Mouse (Mus musculus) T-helper 1 cell (primary cell): ENCODE results near the gene Map2k4.

Experiments used
- in situ Hi-C: fragments of 300-600 bp; cut with MboI, MseI; formaldehyde crosslinking; loops from one replicate; pipeline ENCODE4 v1.15.1; 2025; ENCODE audit warnings: high pct_unique_total_duplicates

Gene Map2k4

GRCm38 (mm10) chr11:65788154-65788553 is at the start of gene Map2k4:
TSS of gene Map2k4 (minus strand) at chr11:65788297.
- in situ Hi-C loops, result no loop called here

GRCm38 (mm10) chr11:65824556-65824955 is 36.5 kb upstream of the Map2k4 start:
- in situ Hi-C loops, result loop anchor here (25.0 kb wide), 1 partner anchor 1213 kb away; the partner anchor contains the start of gene Tmem220

- in situ Hi-C loops, result loop anchor here (25.0 kb wide), 1 partner anchor 1216 kb away; the partner anchor contains the start of gene Tmem220
Measured at GRCm38 (mm10) chr11:65820877-65821276, 32.8 kb upstream of the Map2k4 start.

GRCm38 (mm10) chr11:65820280-65820679 is 32.2 kb upstream of the Map2k4 start:
- in situ Hi-C loops, result loop anchor here (25.0 kb wide), 1 partner anchor 1217 kb away; the partner anchor contains the start of gene Tmem220

- in situ Hi-C loops, result loop anchor here (25.0 kb wide), 1 partner anchor 1219 kb away; the partner anchor contains the start of gene Tmem220
Measured at GRCm38 (mm10) chr11:65818193-65818592, 30.1 kb upstream of the Map2k4 start.

- in situ Hi-C loops, result loop anchor here (25.0 kb wide), 1 partner anchor 1221 kb away; the partner anchor contains the start of gene Tmem220
Measured at GRCm38 (mm10) chr11:65816237-65816636, 28.1 kb upstream of the Map2k4 start.

GRCm38 (mm10) chr11:65814381-65814780 is 26.3 kb upstream of the Map2k4 start:
- in situ Hi-C loops, result loop anchor here (25.0 kb wide), 1 partner anchor 1223 kb away; the partner anchor contains the start of gene Tmem220

GRCm38 (mm10) chr11:65812088-65812487 is 24.0 kb upstream of the Map2k4 start:
- in situ Hi-C loops, result loop anchor here (25.0 kb wide), 1 partner anchor 1225 kb away; the partner anchor contains the start of gene Tmem220

GRCm38 (mm10) chr11:65807601-65808000 is 19.5 kb upstream of the Map2k4 start:
- in situ Hi-C loops, result loop anchor here (25.0 kb wide), 1 partner anchor 1230 kb away; the partner anchor contains the start of gene Tmem220

- in situ Hi-C loops, result loop anchor here (25.0 kb wide), 1 partner anchor 1230 kb away; the partner anchor contains the start of gene Tmem220
Measured at GRCm38 (mm10) chr11:65806909-65807504, 18.9 kb upstream of the Map2k4 start, which contains the start of gene Zkscan6. TSS of gene Zkscan6 (plus strand) at chr11:65807175.

- in situ Hi-C loops, result loop anchor here (25.0 kb wide), 1 partner anchor 1231 kb away; the partner anchor contains the start of gene Tmem220
Measured at GRCm38 (mm10) chr11:65806321-65806904, 18.3 kb upstream of the Map2k4 start.

GRCm38 (mm10) chr11:65801899-65802298 is 13.8 kb upstream of the Map2k4 start:
- in situ Hi-C loops, result loop anchor here (5.0 to 25.0 kb wide), 2 partner anchors 40 to 1235 kb away; partner anchors contain the start of gene Tmem220

- in situ Hi-C loops, result no loop called here
Measured at GRCm38 (mm10) chr11:65795896-65796295, 7.8 kb upstream of the Map2k4 start.

- in situ Hi-C loops, result no loop called here
Measured at GRCm38 (mm10) chr11:65794428-65795219, 6.5 kb upstream of the Map2k4 start.

GRCm38 (mm10) chr11:65787421-65788151 is 511 bp downstream of the Map2k4 start:
- in situ Hi-C loops, result no loop called here

GRCm38 (mm10) chr11:65786160-65786559 is 1.9 kb downstream of the Map2k4 start:
- in situ Hi-C loops, result no loop called here

GRCm38 (mm10) chr11:65781596-65781995 is 6.5 kb downstream of the Map2k4 start:
- in situ Hi-C loops, result no loop called here

GRCm38 (mm10) chr11:65779578-65779977 is 8.5 kb downstream of the Map2k4 start:
- in situ Hi-C loops, result no loop called here

- in situ Hi-C loops, result no loop called here
Measured at GRCm38 (mm10) chr11:65779066-65779465, 9.0 kb downstream of the Map2k4 start.

GRCm38 (mm10) chr11:65777810-65778209 is 10.3 kb downstream of the Map2k4 start:
- in situ Hi-C loops, result no loop called here
